Mouse (Mus musculus): ENCODE measurements at regions not wholly inside any gene's neighbourhood (a gene's known extent, or its start where the extent isn't known, plus 50 kb on each side); places are given as distances from the start of the nearest gene placed in this dataset.

GRCm38 (mm10) chr15:31908432-31908831, 268.7 kb upstream of the Tas2r119 start:
- DNase-seq (ENCODE audit: extremely low read depth), result no peak
- dilution Hi-C loops (cut with MboI; ENCODE audit: extremely low pct_ligation_motif_present, extremely low pct_unique_long_range_greater_than_20kb, low sequenced_read_pairs), result no loop called here
- Histone ChIP-seq H3K79me2 (replicated peaks; ENCODE audit: control insufficient read depth, extremely low read depth, insufficient read depth, poor library complexity, severe bottlenecking) (no peaks in the 10 kb centered on the region), H3K27me3 (replicated peaks) (no peaks in the 10 kb centered on the region), H3K4me1 (ENCODE audit: control insufficient read depth in 1 of 2, insufficient read depth in 2 of 2) (no peaks in the 10 kb centered on the region), H3K4me3 (replicated peaks in 1 of 3; ENCODE audit: low read depth in 2 of 3, low read length in 2 of 3, poor library complexity in 1 of 3) (no peak overlapping the region), H3K4me2 (ENCODE audit: insufficient read depth, low read depth, poor library complexity, severe bottlenecking) (no peak overlapping the region), H3K36me3 (replicated peaks in 1 of 2; ENCODE audit: control insufficient read depth in 1 of 2, insufficient read depth in 1 of 2, low read length in 1 of 2) (no peaks in the 10 kb centered on the region), H3K9me3 (replicated peaks; ENCODE audit: low read length) (no peaks in the 10 kb centered on the region), H3K27ac (ENCODE audit: insufficient read depth, low read depth) (no peak overlapping the region), H3K9ac (ENCODE audit: insufficient read depth, low read depth) (no peak overlapping the region)
- no peak for TF ChIP-seq TCF12 (IDR thresholded peaks at IDR 0.05; ENCODE audit: low read depth, low read length)
- TF ChIP-seq IRF4 (IDR thresholded peaks at IDR 0.05; ENCODE audit: low read depth, low read length), result no peak
- no peak for TF ChIP-seq RCOR1 (conservative IDR thresholded peaks at IDR 0.05; ENCODE audit: low read depth, low read length)
- no peak for TF ChIP-seq ETS1 (conservative IDR thresholded peaks at IDR 0.05; ENCODE audit: low read depth, low read length)
- no peak for TF ChIP-seq UBTF (IDR thresholded peaks at IDR 0.05; ENCODE audit: low read depth, low read length)
- no peak for TF ChIP-seq JUN (IDR thresholded peaks at IDR 0.05; ENCODE audit: insufficient read depth, low read depth, low read length)
- no peak for TF ChIP-seq POLR2AphosphoS2 (IDR thresholded peaks at IDR 0.05; ENCODE audit: low read depth, low read length)
- TF ChIP-seq MAFK (IDR thresholded peaks at IDR 0.05; ENCODE audit: insufficient replicate concordance, low read length), result no peak
- TF ChIP-seq NELFE (IDR thresholded peaks at IDR 0.05; ENCODE audit: low read depth, low read length), result no peak
- in situ Hi-C loops (cut with MboI; ENCODE audit: low pct_ligation_motif_present, low pct_unique_long_range_greater_than_20kb, low sequenced_read_pairs), result no loop called here

GRCm38 (mm10) chr15:31911978-31912377, 265.1 kb upstream of the Tas2r119 start:
- dilution Hi-C loops (cut with MboI; ENCODE audit: extremely low pct_ligation_motif_present, extremely low pct_unique_long_range_greater_than_20kb, low sequenced_read_pairs), result no loop called here
- TF ChIP-seq MAZ (IDR thresholded peaks at IDR 0.05; ENCODE audit: low read depth, low read length) (no peak), TCF12 (IDR thresholded peaks at IDR 0.05; ENCODE audit: low read depth, low read length) (no peak), JUND (conservative IDR thresholded peaks at IDR 0.05; ENCODE audit: low read depth, low read length) (no peak), POLR2A (IDR thresholded peaks at IDR 0.05; ENCODE audit: low read depth, low read length) (no peak), E2F4 (IDR thresholded peaks at IDR 0.05; ENCODE audit: insufficient replicate concordance, low read depth, low read length) (no peak), NRF1 (IDR thresholded peaks at IDR 0.05; ENCODE audit: low read depth, low read length) (no peak), ZMIZ1 (IDR thresholded peaks at IDR 0.05; ENCODE audit: low read depth, low read length) (no peak), EP300 (IDR thresholded peaks at IDR 0.05; ENCODE audit: low read length) (no peak), ETS1 (conservative IDR thresholded peaks at IDR 0.05; ENCODE audit: low read depth, low read length) (no peak), RCOR1 (conservative IDR thresholded peaks at IDR 0.05; ENCODE audit: low read depth, low read length) (no peak), SIN3A (IDR thresholded peaks at IDR 0.05; ENCODE audit: low read length) (no peak), MAFK (IDR thresholded peaks at IDR 0.05; ENCODE audit: insufficient replicate concordance, low read length) (no peak), IRF4 (IDR thresholded peaks at IDR 0.05; ENCODE audit: low read depth, low read length) (no peak), TBP (conservative IDR thresholded peaks at IDR 0.05; ENCODE audit: low read depth, low read length) (no peak), MYC (IDR thresholded peaks at IDR 0.05; ENCODE audit: low read depth, low read length) (no peak), ELF1 (IDR thresholded peaks at IDR 0.05; ENCODE audit: low read depth, low read length) (no peak), POLR2AphosphoS2 (IDR thresholded peaks at IDR 0.05; ENCODE audit: low read depth, low read length) (no peak), ZNF384 (IDR thresholded peaks at IDR 0.05; ENCODE audit: low read depth, low read length) (no peak), UBTF (IDR thresholded peaks at IDR 0.05; ENCODE audit: low read depth, low read length) (no peak), MXI1 (IDR thresholded peaks at IDR 0.05; ENCODE audit: low read depth, low read length) (no peak)
- Histone ChIP-seq H3K27me3 (replicated peaks) (no peaks in the 10 kb centered on the region), H3K4me1 (ENCODE audit: control insufficient read depth in 1 of 2, insufficient read depth in 2 of 2) (no peaks in the 10 kb centered on the region), H3K4me3 (replicated peaks in 1 of 3; ENCODE audit: low read depth in 2 of 3, low read length in 2 of 3, poor library complexity in 1 of 3) (no peak overlapping the region), H3K4me2 (ENCODE audit: insufficient read depth, low read depth, poor library complexity, severe bottlenecking) (no peak overlapping the region), H3K9ac (ENCODE audit: insufficient read depth, low read depth) (no peak overlapping the region), H3K79me2 (replicated peaks; ENCODE audit: control insufficient read depth, extremely low read depth, insufficient read depth, poor library complexity, severe bottlenecking) (no peaks in the 10 kb centered on the region), H3K27ac (ENCODE audit: insufficient read depth, low read depth) (no peak overlapping the region), H3K36me3 (replicated peaks in 1 of 2; ENCODE audit: control insufficient read depth in 1 of 2, insufficient read depth in 1 of 2, low read length in 1 of 2) (no peaks in the 10 kb centered on the region), H3K9me3 (replicated peaks; ENCODE audit: low read length) (no peaks in the 10 kb centered on the region)
- DNase-seq (ENCODE audit: extremely low read depth), result no peak
- in situ Hi-C loops (cut with MboI; ENCODE audit: low pct_ligation_motif_present, low pct_unique_long_range_greater_than_20kb, low sequenced_read_pairs), result no loop called here

Data from CH12.LX (cell line).